Mouse (Mus musculus) ES-E14 (cell line): Measurements from ENCODE around the gene Fbxo40.

ENCODE experiments used
- CHD2 ChIP-seq: IDR thresholded peaks from 2 replicates; pipeline ENCODE4 v1.6.1; 2014; ENCODE audit warnings: mild to moderate bottlenecking, low read depth, low read length, inconsistent platforms
- HCFC1 ChIP-seq: IDR thresholded peaks from 2 replicates; pipeline ENCODE4 v1.6.1; 2012; ENCODE audit warnings: low read length, inconsistent platforms, borderline replicate concordance; ENCODE audit not compliant: insufficient read depth
- MAFK ChIP-seq: IDR thresholded peaks from 2 replicates; pipeline ENCODE4 v1.6.1; 2014; ENCODE audit warnings: mild to moderate bottlenecking, low read depth, low read length, inconsistent platforms; ENCODE audit not compliant: insufficient read depth
- ZC3H11A ChIP-seq: IDR thresholded peaks from 2 replicates; pipeline ENCODE4 v1.6.1; 2012; ENCODE audit warnings: low read depth, mild to moderate bottlenecking, inconsistent platforms, low read length, borderline replicate concordance
- ZNF384 ChIP-seq: IDR thresholded peaks from 2 replicates; pipeline ENCODE4 v1.6.1; 2012; ENCODE audit warnings: low read depth, low read length, inconsistent platforms

DNA sequence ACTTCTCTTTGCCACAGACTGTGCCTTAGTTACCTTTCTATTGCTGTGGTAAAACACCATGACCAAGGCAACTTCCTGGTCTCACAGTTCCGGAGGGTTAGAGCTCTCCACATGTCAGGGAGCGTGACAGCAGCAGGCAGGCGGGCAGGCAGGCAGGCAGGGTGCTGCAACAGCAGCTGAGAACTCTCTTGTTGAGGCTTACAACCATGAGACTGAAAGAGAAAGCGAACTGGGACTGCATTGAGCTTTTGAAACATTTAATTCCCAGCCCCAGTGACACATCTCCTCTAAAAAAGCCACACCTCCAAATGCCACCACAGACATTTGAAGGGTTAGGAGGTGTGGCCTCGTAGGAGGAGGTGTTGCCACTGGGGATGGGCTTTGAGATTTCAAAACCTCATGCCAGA lies 4.6 kb downstream of the Fbxo40 start:
- no peak for TF ChIP-seq ZNF384
- no peak for TF ChIP-seq HCFC1
- TF ChIP-seq MAFK: no peak
- TF ChIP-seq CHD2: no peak
- TF ChIP-seq ZC3H11A: no peak
